In the genomic region with DNA sequence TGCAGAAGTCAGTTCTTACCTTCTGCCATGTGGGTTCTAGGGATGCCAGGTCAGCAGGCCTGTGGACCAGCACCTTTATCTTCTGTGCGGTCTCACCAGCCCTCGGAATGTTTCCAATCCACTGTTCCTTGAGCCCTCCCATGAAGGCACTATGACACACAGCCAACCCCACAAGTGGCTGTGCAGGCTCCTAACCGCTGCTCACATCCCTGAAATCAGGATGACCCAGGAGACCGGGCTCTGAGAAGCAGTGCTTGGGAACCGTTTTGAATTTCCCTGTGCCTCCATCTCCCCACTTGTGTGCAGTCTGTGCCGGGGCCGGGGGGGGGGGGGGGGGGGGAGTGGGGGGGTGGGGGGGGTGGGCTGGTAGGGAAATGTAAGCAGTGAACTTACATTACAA, we compare ENCODE assay signal across 24 mouse cellular contexts. TPM values are rescaled to one million over a fixed set of nuclear protein-coding genes. Genes with fewer than 3 reads are reported as not detected.
DNase-seq lines count a peak whose midpoint lies in the region; ATAC-seq and TF ChIP-seq lines count a peak whose summit lies in the region.
"Had no signal": no experiment of that assay in that cellular context is flagged by ENCODE, and none has a peak within 500 bp of the region (broad histone marks: within the 10 kb centered on the region; RNA-seq: fewer than 3 reads in every experiment).

No protein-coding gene starts in this region.

- intact Hi-C loops in heart, adult 2 months (cut with DNase I): no loop called here
- intact Hi-C loops in heart, postnatal 36 days (cut with DNase I): no loop called here

- TF ChIP-seq CTCF in heart, adult 2 months (IDR thresholded peaks at IDR 0.05): no peak

- H3K27ac ChIP-seq in embryonic facial prominence, embryonic 12.5 days: peak overlapping the region; percentile 52; the same call in 1 of the 2 replicates
- no peak overlapping the region for H3K27ac ChIP-seq in embryonic facial prominence, embryonic 10.5 days (replicated peaks)
- H3K27ac ChIP-seq in heart, adult 2 months: no peak overlapping the region
- H3K27ac ChIP-seq in midbrain, embryonic 12.5 days (replicated peaks): peak overlapping the region; percentile 40; the same call in 1 of the 2 replicates
- H3K27ac ChIP-seq in midbrain, embryonic 14.5 days (replicated peaks; ENCODE audit: low read depth, low read length): no peak overlapping the region
- H3K27ac ChIP-seq: limb, embryonic 10.5 days; liver, embryonic 15.5 days had no signal

- ATAC-seq in embryonic facial prominence, embryonic 12.5 days (ENCODE audit: insufficient number of reproducible peaks, insufficient read depth, low FRiP score, low TSS enrichment): no peak
- ATAC-seq in midbrain, embryonic 12.5 days (ENCODE audit: low FRiP score, low read depth): no peak
- no peak for ATAC-seq in midbrain, embryonic 14.5 days (ENCODE audit: low FRiP score, low TSS enrichment)
- ATAC-seq: hindbrain, embryonic 16.5 days; intestine, embryonic 15.5 days had no signal

- no peaks in the 10 kb centered on the region for H3K36me3 ChIP-seq in embryonic facial prominence, embryonic 12.5 days
- peaks cover 4% of the 10 kb centered on the region for H3K36me3 ChIP-seq in embryonic facial prominence, embryonic 10.5 days (replicated peaks)
- H3K36me3 ChIP-seq in heart, adult 2 months (ENCODE audit: control insufficient read depth, insufficient read depth, low read length): no peaks in the 10 kb centered on the region
- no peaks in the 10 kb centered on the region for H3K36me3 ChIP-seq in midbrain, embryonic 12.5 days
- no peaks in the 10 kb centered on the region for H3K36me3 ChIP-seq in midbrain, embryonic 14.5 days (ENCODE audit: control insufficient read depth, insufficient read depth, low read length)
- H3K36me3 ChIP-seq: intestine, embryonic 15.5 days; limb, embryonic 10.5 days; liver, embryonic 15.5 days; stomach, embryonic 15.5 days had no signal

- DNase-seq in embryonic facial prominence, embryonic 10.5 days (ENCODE audit: low spot score): no peak
- DNase-seq in heart, adult 2 months: no peak
- no peak for DNase-seq in heart, postnatal 36 days
- DNase-seq in midbrain, embryonic 14.5 days: no peak
- DNase-seq in kidney, postnatal 10 days: no peak
- DNase-seq: adrenal gland, postnatal 36 days; cerebellum, adult 11-12 months; cerebellum, postnatal 14 days; gastrocnemius, postnatal 25 days; heart, postnatal 14 days; kidney, adult 8-10 months; kidney, postnatal 14 days; liver; lung, postnatal 4 days; thymus, adult 18-20 months; thymus, postnatal 36 days had no signal

- H3K4me3 ChIP-seq in embryonic facial prominence, embryonic 12.5 days: no peak overlapping the region
- H3K4me3 ChIP-seq in embryonic facial prominence, embryonic 10.5 days: no peak overlapping the region
- no peak overlapping the region for H3K4me3 ChIP-seq in heart, adult 2 months
- H3K4me3 ChIP-seq in midbrain, embryonic 12.5 days: no peak overlapping the region
- H3K4me3 ChIP-seq in midbrain, embryonic 14.5 days (replicated peaks; ENCODE audit: low read depth, low read length): no peak overlapping the region
- H3K4me3 ChIP-seq: intestine, embryonic 15.5 days; layer of hippocampus, adult 2 months; limb, embryonic 10.5 days; liver, embryonic 15.5 days; stomach, embryonic 15.5 days had no signal

- H3K9ac ChIP-seq in embryonic facial prominence, embryonic 12.5 days: no peak overlapping the region
- peak overlapping the region; percentile 6; the same call in 1 of the 2 replicates for H3K9ac ChIP-seq in heart, adult 2 months (ENCODE audit: low read depth, low read length)
- no peak overlapping the region for H3K9ac ChIP-seq in midbrain, embryonic 12.5 days (replicated peaks)
- H3K9ac ChIP-seq in midbrain, embryonic 14.5 days (replicated peaks; ENCODE audit: low read length): no peak overlapping the region
- H3K9ac ChIP-seq: intestine, embryonic 15.5 days; liver, embryonic 15.5 days; stomach, embryonic 15.5 days had no signal

- no peak for TF ChIP-seq EP300 in heart, adult 2 months (IDR thresholded peaks at IDR 0.05; ENCODE audit: insufficient read depth, low read depth, low read length)

- H3K27me3 ChIP-seq in embryonic facial prominence, embryonic 12.5 days: no peaks in the 10 kb centered on the region
- no peaks in the 10 kb centered on the region for H3K27me3 ChIP-seq in embryonic facial prominence, embryonic 10.5 days (replicated peaks; ENCODE audit: low read depth, poor library complexity, severe bottlenecking)
- H3K27me3 ChIP-seq in heart, adult 2 months (ENCODE audit: control insufficient read depth, insufficient read depth, low read length): no peaks in the 10 kb centered on the region
- no peaks in the 10 kb centered on the region for H3K27me3 ChIP-seq in midbrain, embryonic 12.5 days
- H3K27me3 ChIP-seq in midbrain, embryonic 14.5 days (ENCODE audit: control insufficient read depth, insufficient read depth, low read length): no peaks in the 10 kb centered on the region
- H3K27me3 ChIP-seq: intestine, embryonic 15.5 days; liver, embryonic 15.5 days; stomach, embryonic 15.5 days had no signal

- H3K4me2 ChIP-seq in embryonic facial prominence, embryonic 12.5 days (replicated peaks): no peak overlapping the region
- no peak overlapping the region for H3K4me2 ChIP-seq in midbrain, embryonic 12.5 days (replicated peaks)
- no peak overlapping the region for H3K4me2 ChIP-seq in midbrain, embryonic 14.5 days (ENCODE audit: low read length)
- H3K4me2 ChIP-seq: intestine, embryonic 15.5 days; liver, embryonic 15.5 days; stomach, embryonic 15.5 days had no signal

- 0 out of 2 replicates have a peak, but pooled peaks cover 2% of the 10 kb centered on the region for H3K79me2 ChIP-seq in heart, adult 2 months (replicated peaks; ENCODE audit: control insufficient read depth, insufficient read depth, low read length)

- no peaks in the 10 kb centered on the region for H3K9me3 ChIP-seq in embryonic facial prominence, embryonic 12.5 days
- H3K9me3 ChIP-seq in embryonic facial prominence, embryonic 10.5 days: no peaks in the 10 kb centered on the region
- no peaks in the 10 kb centered on the region for H3K9me3 ChIP-seq in midbrain, embryonic 12.5 days
- no peaks in the 10 kb centered on the region for H3K9me3 ChIP-seq in midbrain, embryonic 14.5 days (ENCODE audit: control insufficient read depth, low read length)
- H3K9me3 ChIP-seq: intestine, embryonic 15.5 days; limb, embryonic 10.5 days; liver, embryonic 15.5 days; stomach, embryonic 15.5 days had no signal

- TF ChIP-seq POLR2A in heart, adult 2 months (IDR thresholded peaks at IDR 0.05; ENCODE audit: insufficient read depth, low read depth, low read length): no peak

- H3K4me1 ChIP-seq in embryonic facial prominence, embryonic 12.5 days: peaks cover 62% of the 10 kb centered on the region
- H3K4me1 ChIP-seq in embryonic facial prominence, embryonic 10.5 days: peaks cover 92% of the 10 kb centered on the region
- peaks cover 22% of the 10 kb centered on the region for H3K4me1 ChIP-seq in heart, adult 2 months (ENCODE audit: control insufficient read depth, insufficient read depth, low read length)
- peaks cover 68% of the 10 kb centered on the region for H3K4me1 ChIP-seq in midbrain, embryonic 12.5 days
- peaks cover 38% of the 10 kb centered on the region for H3K4me1 ChIP-seq in midbrain, embryonic 14.5 days (ENCODE audit: control insufficient read depth, insufficient read depth, low read length)

- 42% methylated on average over 5 of the region's 7 CpGs for WGBS in embryonic facial prominence, embryonic 12.5 days
- WGBS in embryonic facial prominence, embryonic 10.5 days: 61% methylated on average over 5 of the region's 7 CpGs
- WGBS in heart, adult 2 months: 46% methylated on average over 6 of the region's 7 CpGs
- 55% methylated on average over 5 of the region's 7 CpGs for WGBS in midbrain, embryonic 12.5 days
- 70% methylated on average over 4 of the region's 7 CpGs for WGBS in midbrain, embryonic 14.5 days

RNA-seq across cellular contexts. Expression of a gene that starts 43.7 kb away (rescaled TPM):
- 21.6 and 22.2 TPM in 2 replicates for polyA plus RNA-seq in embryonic facial prominence, embryonic 12.5 days (2016; fragmentation: Nextera tagmentation; extraction: Ambion mirVana)
- 21.5 and 25.2 TPM in 2 replicates for polyA plus RNA-seq in embryonic facial prominence, embryonic 10.5 days (2016; fragmentation: Nextera tagmentation; extraction: Ambion mirVana)
- 10 to 100 TPM; 26.9 to 32.2 TPM for total RNA-seq in heart, adult 2 months (2021)
- 33.4 and 35.5 TPM in 2 replicates for polyA plus RNA-seq in heart, adult 2 months (2012; rRNA removed)
- total RNA-seq in heart, postnatal 36 days (2021): 10 to 100 TPM; 27.4 to 28.0 TPM
- 31.1 and 32.8 TPM in 2 replicates for polyA plus RNA-seq in midbrain, embryonic 12.5 days (2016; fragmentation: Nextera tagmentation; extraction: Ambion mirVana)
- polyA plus RNA-seq in midbrain, embryonic 14.5 days (2014; fragmentation: Nextera tagmentation; extraction: Ambion mirVana): 17.0 and 17.7 TPM in 2 replicates

RNA-seq across cellular contexts. Expression of a gene that starts 46.9 kb away (rescaled TPM):
- 495 and 498 TPM in 2 replicates for polyA plus RNA-seq in embryonic facial prominence, embryonic 12.5 days (2016; fragmentation: Nextera tagmentation; extraction: Ambion mirVana)
- 522 and 534 TPM in 2 replicates for polyA plus RNA-seq in embryonic facial prominence, embryonic 10.5 days (2016; fragmentation: Nextera tagmentation; extraction: Ambion mirVana)
- 1,000 to 10,000 TPM; 1,877 to 2,293 TPM for total RNA-seq in heart, adult 2 months (2021)
- 1,651 and 1,954 TPM in 2 replicates for polyA plus RNA-seq in heart, adult 2 months (2012; rRNA removed)
- total RNA-seq in heart, postnatal 36 days (2021): 1,000 to 10,000 TPM; 1,714 to 2,029 TPM
- polyA plus RNA-seq in midbrain, embryonic 12.5 days (2016; fragmentation: Nextera tagmentation; extraction: Ambion mirVana): 331 and 347 TPM in 2 replicates
- polyA plus RNA-seq in midbrain, embryonic 14.5 days (2014; fragmentation: Nextera tagmentation; extraction: Ambion mirVana): 203 and 232 TPM in 2 replicates

Comparison
In these comparisons a context has a peak if more than half of its experiments do, and no peak if none do; other contexts are left out.
1. H3K27ac ChIP-seq: peak in embryonic facial prominence, embryonic 12.5 days (single experiment) and midbrain, embryonic 12.5 days (single experiment); none in embryonic facial prominence, embryonic 10.5 days (single experiment), heart, adult 2 months (single experiment) and midbrain, embryonic 14.5 days (single experiment).